Mouse (Mus musculus) stomach, embryonic 15.5 days (tissue): Measurements from ENCODE around the gene Sobp. TPM values are rescaled to one million over a fixed set of nuclear protein-coding genes. Genes with fewer than 3 reads are reported as not detected.
A peak's percentile ranks its signal among the peaks of the same experiment; 100 is the strongest.

Source experiments
- ATAC-seq: fragments of 200-750 bp; cut with Nextera tagmentation; 2 replicates; pipeline ENCODE4 v1.8.0; 2017; ENCODE audit warnings: low read depth, moderate number of reproducible peaks, moderate TSS enrichment; ENCODE audit not compliant: insufficient read depth, low FRiP score
- H3K27ac ChIP-seq: fragments of 300-500 bp; sonication (generic); 2 replicates; pipeline ENCODE4 v1.5.1; 2015; ENCODE audit warnings: mild to moderate bottlenecking, inconsistent platforms
- H3K27me3 ChIP-seq: fragments of 300-500 bp; sonication (generic); replicated peaks from 2 replicates; pipeline ENCODE4 v1.6.1; 2015; ENCODE audit warnings: inconsistent platforms
- H3K36me3 ChIP-seq: fragments of 300-500 bp; sonication (generic); 2 replicates; pipeline ENCODE4 v1.6.1; 2015; ENCODE audit warnings: inconsistent platforms
- H3K4me1 ChIP-seq: fragments of 300-500 bp; sonication (generic); 2 replicates; pipeline ENCODE4 v1.6.1; 2015; ENCODE audit warnings: inconsistent platforms
- H3K4me2 ChIP-seq: fragments of 300-500 bp; sonication (generic); 2 replicates; pipeline ENCODE4 v1.6.1; 2015; ENCODE audit warnings: mild to moderate bottlenecking, inconsistent platforms
- H3K4me3 ChIP-seq: fragments of 300-500 bp; sonication (generic); replicated peaks from 2 replicates; pipeline ENCODE4 v1.5.1; 2015; ENCODE audit warnings: inconsistent platforms
- H3K9ac ChIP-seq: fragments of 300-500 bp; sonication (generic); 2 replicates; pipeline ENCODE4 v1.6.1; 2015; ENCODE audit warnings: inconsistent platforms
- H3K9me3 ChIP-seq: fragments of 300-500 bp; sonication (generic); 2 replicates; pipeline ENCODE4 v1.6.1; 2016; ENCODE audit warnings: inconsistent platforms
- WGBS: fragments of 180-500 bp; shearing (Covaris S2); methylation state at CpG from one replicate; pipeline ENCODE4 v1.1.7; 2015; 5-methylcytosine and 5-hydroxymethylcytosine counted together
- polyA plus RNA-seq: library from polyadenylated mRNA; unstranded; fragments of >200 nt; fragmentation: Nextera tagmentation; extraction: Ambion mirVana; gene quantifications from 2 replicates; pipeline ENCODE4 v1.2.1, GENCODE M21; 2015

The Sobp gene
- polyA plus RNA-seq, 1 experiment from 2014 or later, result 1.4 TPM

GRCm38 (mm10) chr10:43173828-43174325 is 453 bp downstream of the Sobp start:
- 0 out of 2 replicates have a peak, but pooled peaks have one; percentile 24 for ATAC-seq
- peaks cover 12% of the 10 kb centered on the region; the same call in 1 of the 2 replicates for H3K4me1 ChIP-seq
- peak overlapping the region; percentile 29; the same call in 1 of the 2 replicates for H3K9ac ChIP-seq
- H3K36me3 ChIP-seq, result no peaks in the 10 kb centered on the region
- H3K4me3 ChIP-seq, result peak overlapping the region; percentile 72
- peak overlapping the region; percentile 74; the same call in 1 of the 2 replicates for H3K27ac ChIP-seq
- H3K27me3 ChIP-seq, result peaks cover 29% of the 10 kb centered on the region
- H3K9me3 ChIP-seq, result no peaks in the 10 kb centered on the region
- H3K4me2 ChIP-seq, result peak overlapping the region; percentile 97
- WGBS, result 2% methylated on average over 33 of the region's 38 CpGs

- Histone ChIP-seq H3K9me3 (no peaks in the 10 kb centered on the region), H3K4me3 (peak overlapping the region; percentile 72), H3K36me3 (no peaks in the 10 kb centered on the region), H3K4me2 (peak overlapping the region; percentile 97), H3K27me3 (peaks cover 29% of the 10 kb centered on the region), H3K4me1 (peaks cover 12% of the 10 kb centered on the region; the same call in 1 of the 2 replicates), H3K27ac (no peak overlapping the region), H3K9ac (peak overlapping the region; percentile 20; the same call in 1 of the 2 replicates)
- 0% methylated on average over 52 of the region's 53 CpGs for WGBS
- ATAC-seq, result peak; percentile 37; the same call in 1 of the 2 replicates
Observed at GRCm38 (mm10) chr10:43173141-43173827, 1.0 kb downstream of the Sobp start.

GRCm38 (mm10) chr10:43172554-43172953 is 1.8 kb downstream of the Sobp start:
- no peak for ATAC-seq

GRCm38 (mm10) chr10:43172066-43172465 is 2.3 kb downstream of the Sobp start:
- Histone ChIP-seq H3K36me3 (no peaks in the 10 kb centered on the region), H3K9me3 (no peaks in the 10 kb centered on the region), H3K27ac (no peak overlapping the region), H3K9ac (no peak overlapping the region), H3K4me3 (peak overlapping the region; percentile 72; the same call in 1 of the 2 replicates), H3K4me1 (peaks cover 12% of the 10 kb centered on the region; the same call in 1 of the 2 replicates), H3K4me2 (peak overlapping the region; percentile 97; the same call in 1 of the 2 replicates), H3K27me3 (peaks cover 27% of the 10 kb centered on the region)
- WGBS, result 12% methylated on average over 7 of the region's 7 CpGs
- no peak for ATAC-seq

More at GRCm38 (mm10) chr10:43172554-43172953, 1.8 kb downstream of the Sobp start:
- Histone ChIP-seq H3K27ac (no peak overlapping the region), H3K4me3 (peak overlapping the region; percentile 72), H3K36me3 (no peaks in the 10 kb centered on the region), H3K27me3 (peaks cover 29% of the 10 kb centered on the region), H3K9me3 (no peaks in the 10 kb centered on the region), H3K9ac (no peak overlapping the region), H3K4me1 (peaks cover 12% of the 10 kb centered on the region; the same call in 1 of the 2 replicates), H3K4me2 (peak overlapping the region; percentile 97)
- WGBS, result 9% methylated on average over 8 of the region's 8 CpGs

GRCm38 (mm10) chr10:43171106-43171505 is 3.2 kb downstream of the Sobp start:
- no peak overlapping the region for H3K4me3 ChIP-seq
- H3K27ac ChIP-seq, result no peak overlapping the region
- no peak for ATAC-seq

GRCm38 (mm10) chr10:43168847-43169246 is 5.5 kb downstream of the Sobp start:
- no peak for ATAC-seq
- H3K4me1 ChIP-seq, result 0 out of 2 replicates have a peak, but pooled peaks cover 4% of the 10 kb centered on the region
- no peaks in the 10 kb centered on the region for H3K36me3 ChIP-seq
- H3K4me2 ChIP-seq, result no peak overlapping the region
- peaks cover 4% of the 10 kb centered on the region; the same call in 1 of the 2 replicates for H3K27me3 ChIP-seq
- H3K9ac ChIP-seq, result no peak overlapping the region
- 67% methylated on average over 7 of the region's 7 CpGs for WGBS
- H3K4me3 ChIP-seq, result no peak overlapping the region
- no peaks in the 10 kb centered on the region for H3K9me3 ChIP-seq
- H3K27ac ChIP-seq, result no peak overlapping the region

More at GRCm38 (mm10) chr10:43171106-43171505, 3.2 kb downstream of the Sobp start:
- 9% methylated on average over 8 of the region's 8 CpGs for WGBS
- Histone ChIP-seq H3K9me3 (no peaks in the 10 kb centered on the region), H3K9ac (no peak overlapping the region), H3K27me3 (peaks cover 23% of the 10 kb centered on the region), H3K36me3 (no peaks in the 10 kb centered on the region), H3K4me1 (peaks cover 12% of the 10 kb centered on the region; the same call in 1 of the 2 replicates), H3K4me2 (peak overlapping the region; percentile 38)

GRCm38 (mm10) chr10:43166817-43167216 is 7.5 kb downstream of the Sobp start:
- H3K9ac ChIP-seq, result no peak overlapping the region

GRCm38 (mm10) chr10:43166146-43166545 is 8.2 kb downstream of the Sobp start:
- Histone ChIP-seq H3K27me3 (peaks cover 1% of the 10 kb centered on the region; the same call in 1 of the 2 replicates), H3K4me3 (no peak overlapping the region), H3K9me3 (no peaks in the 10 kb centered on the region), H3K9ac (no peak overlapping the region), H3K27ac (no peak overlapping the region), H3K4me2 (no peak overlapping the region), H3K36me3 (no peaks in the 10 kb centered on the region), H3K4me1 (0 out of 2 replicates have a peak, but pooled peaks cover 2% of the 10 kb centered on the region)
- no peak for ATAC-seq
- WGBS, result 85% methylated on average over 1 of the region's 1 CpGs

More at GRCm38 (mm10) chr10:43166817-43167216, 7.5 kb downstream of the Sobp start:
- H3K4me3 ChIP-seq, result no peak overlapping the region
- no peaks in the 10 kb centered on the region for H3K36me3 ChIP-seq
- WGBS, result 91% methylated on average over 3 of the region's 3 CpGs
- no peaks in the 10 kb centered on the region for H3K9me3 ChIP-seq
- 0 out of 2 replicates have a peak, but pooled peaks cover 4% of the 10 kb centered on the region for H3K4me1 ChIP-seq
- ATAC-seq, result no peak
- H3K27me3 ChIP-seq, result peaks cover 4% of the 10 kb centered on the region; the same call in 1 of the 2 replicates
- no peak overlapping the region for H3K27ac ChIP-seq
- no peak overlapping the region for H3K4me2 ChIP-seq

- Histone ChIP-seq H3K36me3 (no peaks in the 10 kb centered on the region), H3K4me3 (no peak overlapping the region), H3K9ac (no peak overlapping the region), H3K4me1 (no peaks in the 10 kb centered on the region), H3K27ac (no peak overlapping the region), H3K27me3 (no peaks in the 10 kb centered on the region), H3K9me3 (no peaks in the 10 kb centered on the region), H3K4me2 (no peak overlapping the region)
- no peak for ATAC-seq
- WGBS, result 92% methylated on average over 2 of the region's 2 CpGs
Observed at GRCm38 (mm10) chr10:43164406-43164805, 9.9 kb downstream of the Sobp start.

GRCm38 (mm10) chr10:43162318-43162717 is 12.0 kb downstream of the Sobp start:
- no peaks in the 10 kb centered on the region for H3K9me3 ChIP-seq
- no peak overlapping the region for H3K4me3 ChIP-seq
- ATAC-seq, result no peak
- H3K4me2 ChIP-seq, result no peak overlapping the region
- no peaks in the 10 kb centered on the region for H3K36me3 ChIP-seq
- no peaks in the 10 kb centered on the region for H3K4me1 ChIP-seq
- H3K27ac ChIP-seq, result no peak overlapping the region
- no peak overlapping the region for H3K9ac ChIP-seq
- 80% methylated on average over 12 of the region's 12 CpGs for WGBS
- H3K27me3 ChIP-seq, result no peaks in the 10 kb centered on the region

GRCm38 (mm10) chr10:43159333-43159732 is 15.0 kb downstream of the Sobp start:
- peaks cover 7% of the 10 kb centered on the region; the same call in 1 of the 2 replicates for H3K4me1 ChIP-seq
- 83% methylated on average over 5 of the region's 5 CpGs for WGBS

GRCm38 (mm10) chr10:43158917-43159316 is 15.4 kb downstream of the Sobp start:
- no peaks in the 10 kb centered on the region for H3K36me3 ChIP-seq
- WGBS, result 78% methylated on average over 5 of the region's 5 CpGs
- H3K27ac ChIP-seq, result no peak overlapping the region
- no peaks in the 10 kb centered on the region for H3K9me3 ChIP-seq
- no peak overlapping the region for H3K4me2 ChIP-seq
- peaks cover 7% of the 10 kb centered on the region; the same call in 1 of the 2 replicates for H3K4me1 ChIP-seq
- no peak overlapping the region for H3K4me3 ChIP-seq
- H3K9ac ChIP-seq, result no peak overlapping the region
- no peak for ATAC-seq
- H3K27me3 ChIP-seq, result no peaks in the 10 kb centered on the region

More at GRCm38 (mm10) chr10:43159333-43159732, 15.0 kb downstream of the Sobp start:
- H3K9me3 ChIP-seq, result no peaks in the 10 kb centered on the region
- H3K27ac ChIP-seq, result no peak overlapping the region
- H3K4me2 ChIP-seq, result no peak overlapping the region
- H3K9ac ChIP-seq, result no peak overlapping the region
- H3K4me3 ChIP-seq, result no peak overlapping the region
- ATAC-seq, result no peak
- no peaks in the 10 kb centered on the region for H3K27me3 ChIP-seq
- H3K36me3 ChIP-seq, result no peaks in the 10 kb centered on the region
